Comparison of ENCODE assay signal across 23 mouse cellular contexts in genomic region chr2:85172763-85173103, GRCm38 (mm10). TPM values are rescaled to one million over a fixed set of nuclear protein-coding genes. Genes with fewer than 3 reads are reported as not detected.
A peak's percentile ranks its signal among the peaks of the same experiment; 100 is the strongest.
DNase-seq lines count a peak whose midpoint lies in the region; ATAC-seq lines count a peak whose summit lies in the region.
"Had no signal": no experiment of that assay in that cellular context is flagged by ENCODE, and none has a peak within 500 bp of the region (broad histone marks: within the 10 kb centered on the region; RNA-seq: fewer than 3 reads in every experiment).

No protein-coding gene starts in this region.

- H3K36me3 ChIP-seq in heart, embryonic 10.5 days, result no peaks in the 10 kb centered on the region
- H3K36me3 ChIP-seq in kidney, embryonic 15.5 days, result no peaks in the 10 kb centered on the region
- H3K36me3 ChIP-seq in embryonic facial prominence, embryonic 14.5 days (ENCODE audit: control insufficient read depth, insufficient read depth, low read length), result no peaks in the 10 kb centered on the region
- H3K36me3 ChIP-seq: heart, embryonic 12.5 days; hindbrain, embryonic 13.5 days; midbrain, embryonic 12.5 days had no signal

- no peak for ATAC-seq in kidney, embryonic 15.5 days (replicated peaks; ENCODE audit: low FRiP score)
- peak; percentile 62 for ATAC-seq in embryonic facial prominence, embryonic 14.5 days (ENCODE audit: low read depth)
- ATAC-seq: forebrain, embryonic 14.5 days had no signal

- H3K9ac ChIP-seq in kidney, embryonic 15.5 days, result no peak overlapping the region
- no peak overlapping the region for H3K9ac ChIP-seq in embryonic facial prominence, embryonic 14.5 days (ENCODE audit: low read depth, low read length)
- H3K9ac ChIP-seq: heart, embryonic 12.5 days; hindbrain, embryonic 13.5 days; midbrain, embryonic 12.5 days had no signal

- no peak for DNase-seq in heart, embryonic 10.5 days (ENCODE audit: low spot score)
- no peak for DNase-seq in heart, postnatal 36 days
- DNase-seq in kidney, adult 18-20 months, result no peak
- peak; percentile 6 for DNase-seq in MN1 (ENCODE audit: low spot score)
- peak; percentile 57 for DNase-seq in embryonic facial prominence, embryonic 14.5 days (ENCODE audit: low spot score)
- DNase-seq in thymus, postnatal 4 days, result no peak
- DNase-seq in adrenal gland, adult (ENCODE audit: inconsistent age in 2 of 2, low spot score in 1 of 2), result no peak
- DNase-seq: adrenal gland, adult 2 months; cerebellum, adult 9-10 months; kidney, adult 2 months; lung, adult 2 months; right cerebral cortex, postnatal 4 days; thymus, postnatal 36 days had no signal

- 56% methylated on average over 2 of the region's 2 CpGs for WGBS in heart, embryonic 10.5 days
- WGBS in kidney, embryonic 15.5 days, result 68% methylated on average over 2 of the region's 2 CpGs
- 29% methylated on average over 2 of the region's 2 CpGs for WGBS in embryonic facial prominence, embryonic 14.5 days

- H3K4me1 ChIP-seq in heart, embryonic 10.5 days, result peaks cover 3% of the 10 kb centered on the region; the same call in 1 of the 2 replicates
- H3K4me1 ChIP-seq in kidney, embryonic 15.5 days, result peaks cover 9% of the 10 kb centered on the region; the same call in 1 of the 2 replicates
- peaks cover 10% of the 10 kb centered on the region; the same call in 1 of the 2 replicates for H3K4me1 ChIP-seq in embryonic facial prominence, embryonic 14.5 days (ENCODE audit: control insufficient read depth, insufficient read depth, low read length)
- H3K4me1 ChIP-seq: heart, embryonic 12.5 days; hindbrain, embryonic 13.5 days; midbrain, embryonic 12.5 days had no signal

- H3K27ac ChIP-seq in heart, embryonic 10.5 days, result 0 out of 2 replicates have a peak overlapping the region, but pooled peaks have one; percentile 16
- H3K27ac ChIP-seq in kidney, embryonic 15.5 days, result peak overlapping the region; percentile 30; the same call in 1 of the 2 replicates
- H3K27ac ChIP-seq in embryonic facial prominence, embryonic 14.5 days (replicated peaks; ENCODE audit: low read depth, low read length), result no peak overlapping the region
- H3K27ac ChIP-seq: hindbrain, embryonic 13.5 days; midbrain, embryonic 12.5 days had no signal

- H3K9me3 ChIP-seq in heart, embryonic 10.5 days, result no peaks in the 10 kb centered on the region
- no peaks in the 10 kb centered on the region for H3K9me3 ChIP-seq in kidney, embryonic 15.5 days (replicated peaks)
- no peaks in the 10 kb centered on the region for H3K9me3 ChIP-seq in embryonic facial prominence, embryonic 14.5 days (ENCODE audit: control insufficient read depth, low read length)
- H3K9me3 ChIP-seq: heart, embryonic 12.5 days; hindbrain, embryonic 13.5 days; midbrain, embryonic 12.5 days had no signal

- H3K4me2 ChIP-seq in kidney, embryonic 15.5 days, result no peak overlapping the region
- no peak overlapping the region for H3K4me2 ChIP-seq in embryonic facial prominence, embryonic 14.5 days (ENCODE audit: low read depth, low read length)
- H3K4me2 ChIP-seq: heart, embryonic 12.5 days; hindbrain, embryonic 13.5 days; liver, embryonic 11.5 days; midbrain, embryonic 12.5 days had no signal

- no peak overlapping the region for H3K4me3 ChIP-seq in heart, embryonic 10.5 days
- H3K4me3 ChIP-seq in kidney, embryonic 15.5 days (replicated peaks), result no peak overlapping the region
- no peak overlapping the region for H3K4me3 ChIP-seq in embryonic facial prominence, embryonic 14.5 days (ENCODE audit: low read depth, low read length)
- H3K4me3 ChIP-seq: erythroblast, embryonic 14.5 days; heart, embryonic 12.5 days; hindbrain, embryonic 13.5 days; midbrain, embryonic 12.5 days had no signal

- no peaks in the 10 kb centered on the region for H3K27me3 ChIP-seq in heart, embryonic 10.5 days (ENCODE audit: insufficient read depth, poor library complexity, severe bottlenecking)
- H3K27me3 ChIP-seq in kidney, embryonic 15.5 days, result peaks cover 13% of the 10 kb centered on the region
- peaks cover 5% of the 10 kb centered on the region; the same call in 1 of the 2 replicates for H3K27me3 ChIP-seq in embryonic facial prominence, embryonic 14.5 days (replicated peaks; ENCODE audit: control insufficient read depth, insufficient read depth, low read length)
- H3K27me3 ChIP-seq: heart, embryonic 12.5 days; hindbrain, embryonic 13.5 days; midbrain, embryonic 12.5 days had no signal

- intact Hi-C loops in heart, postnatal 36 days (cut with DNase I), result loop anchor here (2.0 kb wide), 1 partner anchor 38 kb away; no protein-coding TSS in a partner anchor

RNA-seq across cellular contexts. Expression of gene Lrrc55, which starts 24.3 kb away (rescaled TPM):
- polyA plus RNA-seq in heart, embryonic 10.5 days (2016; fragmentation: Nextera tagmentation; extraction: Ambion mirVana), result 0.14 and 0.20 TPM in 2 replicates
- total RNA-seq in heart, postnatal 36 days (2021), result 1 to 10 TPM; 1.8 to 2.0 TPM
- 0.40 and 0.65 TPM in 2 replicates for polyA plus RNA-seq in kidney, embryonic 15.5 days (2015; fragmentation: Nextera tagmentation; extraction: Ambion mirVana)
- polyA plus RNA-seq in embryonic facial prominence, embryonic 14.5 days (2014; fragmentation: Nextera tagmentation; extraction: Ambion mirVana), result 2.1 and 2.3 TPM in 2 replicates
- total RNA-seq: megakaryocyte progenitor cell, adult 5-6 weeks; monocyte, adult 5-6 weeks had no signal
- polyA plus RNA-seq: C2C12; erythroblast, embryonic 14.5 days had no signal

RNA-seq across cellular contexts. Expression of gene Aplnr, which starts 36.7 kb away (rescaled TPM):
- polyA plus RNA-seq in heart, embryonic 10.5 days (2016; fragmentation: Nextera tagmentation; extraction: Ambion mirVana), result 7.0 and 23.8 TPM in 2 replicates
- 10 to 100 TPM; 34.0 to 60.3 TPM for total RNA-seq in heart, postnatal 36 days (2021)
- 94.6 and 104 TPM in 2 replicates for polyA plus RNA-seq in kidney, embryonic 15.5 days (2015; fragmentation: Nextera tagmentation; extraction: Ambion mirVana)
- 62.0 and 63.2 TPM in 2 replicates for polyA plus RNA-seq in embryonic facial prominence, embryonic 14.5 days (2014; fragmentation: Nextera tagmentation; extraction: Ambion mirVana)
- total RNA-seq: monocyte, adult 5-6 weeks had no signal
- polyA plus RNA-seq: C2C12; erythroblast, embryonic 14.5 days had no signal

Comparison
In these comparisons a context has a peak if more than half of its experiments do, and no peak if none do; other contexts are left out.
1. DNase-seq: peak in MN1 (single experiment) and embryonic facial prominence, embryonic 14.5 days (single experiment); none in heart, embryonic 10.5 days (single experiment), heart, postnatal 36 days (0 of 2), kidney, adult 18-20 months (single experiment), thymus, postnatal 4 days (single experiment) and adrenal gland, adult (0 of 2).